26 mouse cellular contexts compared by ENCODE assay signal in genomic region chr8:10901954-10902353, GRCm38 (mm10).
"Had no signal": no experiment of that assay in that cellular context is flagged by ENCODE, and none has a peak within 500 bp of the region (broad histone marks: within the 10 kb centered on the region; RNA-seq: fewer than 3 reads in every experiment).

No protein-coding gene starts in this region.

- H3K9me3 ChIP-seq: heart, embryonic 10.5 days; heart, embryonic 12.5 days; hindbrain, embryonic 10.5 days; hindbrain, embryonic 12.5 days; intestine, embryonic 15.5 days; limb, embryonic 10.5 days; limb, embryonic 12.5 days had no signal

- H3K27ac ChIP-seq: gastrocnemius, adult 2 months; heart, adult 2 months; hindbrain, embryonic 12.5 days; hindbrain, embryonic 14.5 days; intestine, embryonic 15.5 days; layer of hippocampus, adult 2 months; left cerebral cortex, adult 2 months; limb, embryonic 12.5 days; liver, embryonic 14.5 days had no signal

- H3K27me3 ChIP-seq: hindbrain, embryonic 12.5 days; intestine, embryonic 15.5 days had no signal

- ATAC-seq: hindbrain, embryonic 16.5 days; inflammation-experienced regulatory T-cells, adult 6 months; intestine, embryonic 15.5 days; intestine, postnatal 0 days had no signal

- H3K4me2 ChIP-seq: heart, embryonic 12.5 days; hindbrain, embryonic 12.5 days; hindbrain, embryonic 14.5 days; intestine, embryonic 15.5 days; limb, embryonic 12.5 days had no signal

- H3K9ac ChIP-seq: heart, embryonic 12.5 days; hindbrain, embryonic 12.5 days; hindbrain, embryonic 14.5 days; intestine, embryonic 15.5 days; limb, embryonic 12.5 days; liver, embryonic 14.5 days had no signal

- DNase-seq: gastrocnemius, adult 2 months; gastrocnemius, postnatal 10 days; gastrocnemius, postnatal 25 days; heart, adult 2 months; heart, postnatal 10 days; heart, postnatal 4 days; kidney, adult 18-20 months; kidney, adult 8-10 months; kidney, postnatal 10 days; kidney, postnatal 25 days; kidney, postnatal 4 days; liver had no signal

- H3K36me3 ChIP-seq: heart, embryonic 10.5 days; heart, embryonic 12.5 days; hindbrain, embryonic 10.5 days; hindbrain, embryonic 12.5 days; intestine, embryonic 15.5 days; limb, embryonic 10.5 days; limb, embryonic 12.5 days had no signal

- H3K4me3 ChIP-seq: gastrocnemius, adult 2 months; heart, adult 2 months; heart, embryonic 10.5 days; heart, embryonic 12.5 days; hindbrain, embryonic 10.5 days; hindbrain, embryonic 12.5 days; intestine, embryonic 15.5 days; layer of hippocampus, adult 2 months; left cerebral cortex, adult 2 months; limb, embryonic 10.5 days; limb, embryonic 12.5 days had no signal
